9 mouse cellular contexts compared by ENCODE assay signal in genomic region chr16:87712986-87713693, GRCm38 (mm10). TPM values are rescaled to one million over a fixed set of nuclear protein-coding genes. Genes with fewer than 3 reads are reported as not detected.
DNase-seq lines count a peak whose midpoint lies in the region; ATAC-seq and TF ChIP-seq lines count a peak whose summit lies in the region.
"Had no signal": no experiment of that assay in that cellular context is flagged by ENCODE, and none has a peak within 500 bp of the region (broad histone marks: within the 10 kb centered on the region; RNA-seq: fewer than 3 reads in every experiment).

No protein-coding gene starts in this region.

- TF ChIP-seq POLR2A in lung, adult 2 months (IDR thresholded peaks at IDR 0.05; ENCODE audit: borderline replicate concordance, extremely low read depth, low read depth, low read length), result no peak

- H3K4me1 ChIP-seq in lung, adult 2 months (ENCODE audit: control insufficient read depth, insufficient read depth, low read length), result peaks cover 50% of the 10 kb centered on the region
- peaks cover 12% of the 10 kb centered on the region for H3K4me1 ChIP-seq in hindbrain, embryonic 12.5 days

- H3K4me2 ChIP-seq in hindbrain, embryonic 12.5 days (replicated peaks), result no peak overlapping the region

- ATAC-seq in erythroid progenitor cell, adult 5-6 weeks (replicated peaks; ENCODE audit: low FRiP score, poor library complexity, severe bottlenecking), result peak; percentile 97
- no peak for ATAC-seq in hindbrain, embryonic 12.5 days (ENCODE audit: low FRiP score)

- no peak overlapping the region for H3K27ac ChIP-seq in hindbrain, embryonic 12.5 days

- TF ChIP-seq CTCF in lung, adult 2 months (IDR thresholded peaks at IDR 0.05; ENCODE audit: insufficient read depth, low read length), result no peak

- peak; percentile 52 to 69 for DNase-seq in lung, adult 18-20 months
- no peak for DNase-seq in lung, adult 2 months
- peak; percentile 90 for DNase-seq in liver
- DNase-seq in spleen, postnatal 10 days (ENCODE audit: low spot score in 2 of 2), result peak; percentile 48 to 72
- DNase-seq in adipocyte (ENCODE audit: low spot score), result no peak
- no peak for DNase-seq in left cerebral cortex, postnatal 4 days

- no peak overlapping the region for H3K4me3 ChIP-seq in lung, adult 2 months (replicated peaks; ENCODE audit: extremely low read depth, low read depth, low read length)
- no peak overlapping the region for H3K4me3 ChIP-seq in hindbrain, embryonic 12.5 days
- H3K4me3 ChIP-seq: myocyte had no signal

- H3K36me3 ChIP-seq in hindbrain, embryonic 12.5 days, result 0 out of 2 replicates have a peak, but pooled peaks cover 8% of the 10 kb centered on the region

- intact Hi-C loops in left cerebral cortex, postnatal 4 days (cut with DNase I), result no loop called here

- no peak overlapping the region for H3K9ac ChIP-seq in hindbrain, embryonic 12.5 days

- no peaks in the 10 kb centered on the region for H3K9me3 ChIP-seq in hindbrain, embryonic 12.5 days (replicated peaks)

- H3K27me3 ChIP-seq in hindbrain, embryonic 12.5 days, result no peaks in the 10 kb centered on the region

- 24% methylated on average over 18 of the region's 18 CpGs for WGBS in lung, adult 2 months
- WGBS in hindbrain, embryonic 12.5 days, result 82% methylated on average over 18 of the region's 18 CpGs

RNA-seq across cellular contexts. Expression of gene Bach1, which starts 14.4 kb away (rescaled TPM):
- 16.2 and 19.3 TPM in 2 replicates for polyA plus RNA-seq in lung, adult 2 months (2012; rRNA removed)
- 19.5 and 22.6 TPM in 2 replicates for total RNA-seq in erythroid progenitor cell, adult 5-6 weeks (2015; ENCODE audit: low replicate concordance)
- 28.5 and 37.6 TPM in 2 replicates for total RNA-seq in erythroid progenitor cell, adult 5-6 weeks (2017; ENCODE audit: low replicate concordance)
- 10 to 100 TPM; 37.1 to 38.5 TPM for total RNA-seq in left cerebral cortex, postnatal 4 days (2021)
- polyA plus RNA-seq in hindbrain, embryonic 12.5 days (2016; fragmentation: Nextera tagmentation; extraction: Ambion mirVana), result 26.2 and 26.3 TPM in 2 replicates

Comparison
In these comparisons a context has a peak if more than half of its experiments do, and no peak if none do; other contexts are left out.
1. DNase-seq: peak in lung, adult 18-20 months (2 of 2), liver (single experiment) and spleen, postnatal 10 days (2 of 2); none in lung, adult 2 months (single experiment), adipocyte (single experiment) and left cerebral cortex, postnatal 4 days (single experiment).